Mouse (Mus musculus) heart, embryonic 14.5 days (tissue): Measurements from ENCODE around the gene Llgl2. TPM values are rescaled to one million over a fixed set of nuclear protein-coding genes. Genes with fewer than 3 reads are reported as not detected.

Source experiments
- ATAC-seq: fragments of 200-750 bp; cut with Nextera tagmentation; 2 replicates; pipeline ENCODE4 v1.8.0; 2017; ENCODE audit warnings: low read depth, moderate TSS enrichment; ENCODE audit not compliant: insufficient number of reproducible peaks, insufficient read depth, low FRiP score
- H3K27ac ChIP-seq, 2 experiments: fragments of 200-500 bp in 1 of 2; fragments of 300-500 bp in 1 of 2; sonication (generic) in 1 of 2; replicated peaks in 1 of 2; 2 replicates each; pipeline ENCODE4 v1.5.1; 2012 to 2014; ENCODE audit warnings: low read depth in 2 of 2, low read length in 2 of 2, control low read depth in 1 of 2, mild to moderate bottlenecking in 1 of 2, mixed read lengths in 1 of 2; ENCODE audit not compliant: control insufficient read depth in 1 of 2, insufficient read depth in 1 of 2
- H3K27me3 ChIP-seq: fragments of 300-500 bp; sonication (generic); 2 replicates; pipeline ENCODE4 v1.6.1; 2014; ENCODE audit warnings: mild to moderate bottlenecking, low read length, control low read depth; ENCODE audit not compliant: control insufficient read depth, insufficient read depth
- H3K36me3 ChIP-seq: fragments of 300-500 bp; sonication (generic); 2 replicates; pipeline ENCODE4 v1.6.1; 2014; ENCODE audit warnings: mild to moderate bottlenecking, control low read depth, low read length, mixed read lengths; ENCODE audit not compliant: control insufficient read depth, insufficient read depth
- H3K4me1 ChIP-seq, 2 experiments: fragments of 200-500 bp in 1 of 2; fragments of 300-500 bp in 1 of 2; sonication (generic) in 1 of 2; 2 replicates each; pipeline ENCODE4 v1.6.1; 2012 to 2014; ENCODE audit warnings: low read length in 2 of 2, control low read depth in 1 of 2, mixed read lengths in 1 of 2; ENCODE audit not compliant: control insufficient read depth in 2 of 2, insufficient read depth in 2 of 2
- H3K4me2 ChIP-seq: fragments of 300-500 bp; sonication (generic); 2 replicates; pipeline ENCODE4 v1.6.1; 2014; ENCODE audit warnings: mild to moderate bottlenecking, low read length
- H3K4me3 ChIP-seq, 2 experiments: fragments of 200-500 bp in 1 of 2; fragments of 300-500 bp in 1 of 2; sonication (generic) in 1 of 2; 2 replicates each; pipeline ENCODE4 v1.5.1; 2012 to 2014; ENCODE audit warnings: low read length in 2 of 2, mild to moderate bottlenecking in 2 of 2, control low read depth in 1 of 2, low read depth in 1 of 2, moderate library complexity in 1 of 2; ENCODE audit not compliant: control insufficient read depth in 1 of 2, insufficient read depth in 1 of 2
- H3K9ac ChIP-seq: fragments of 300-500 bp; sonication (generic); 2 replicates; pipeline ENCODE4 v1.6.1; 2014; ENCODE audit warnings: mild to moderate bottlenecking, low read length
- H3K9me3 ChIP-seq: fragments of 300-500 bp; sonication (generic); 2 replicates; pipeline ENCODE4 v1.6.1; 2016; ENCODE audit warnings: low read length, control low read depth; ENCODE audit not compliant: control insufficient read depth
- WGBS: fragments of 180-500 bp; shearing (Covaris S2); extraction: QIAGEN DNeasy Blood & Tissue Kit; methylation state at CpG from one replicate; pipeline ENCODE4 v1.1.7; 2014; 5-methylcytosine and 5-hydroxymethylcytosine counted together
- polyA plus RNA-seq: library from polyadenylated mRNA; unstranded; fragments of >200 nt; fragmentation: Nextera tagmentation; extraction: Ambion mirVana; gene quantifications from 2 replicates; pipeline ENCODE4 v1.2.1, GENCODE M21; 2014

Gene Llgl2
- polyA plus RNA-seq, 1 experiment from 2014 or later, result 15.5 TPM

DNA sequence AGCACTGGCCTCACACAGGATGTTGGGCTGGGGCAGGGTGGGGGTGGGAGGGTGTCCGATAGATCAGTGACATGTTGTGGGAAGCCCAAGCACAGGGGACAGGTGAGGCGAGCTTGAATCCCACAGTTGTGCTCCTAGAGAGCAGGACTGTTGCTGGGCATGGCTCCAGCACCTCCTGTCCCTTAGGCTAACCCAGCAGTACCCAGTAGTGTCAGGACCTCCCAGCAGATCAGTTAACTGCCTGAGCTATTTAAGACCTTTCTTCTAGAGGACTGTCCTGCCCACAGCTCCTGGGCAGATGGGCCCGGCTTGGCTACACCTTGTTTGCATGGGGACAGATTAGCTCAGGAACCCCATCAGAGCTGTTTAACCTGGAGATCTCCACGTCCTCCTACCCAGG lies 5.2 kb downstream of the Llgl2 start:
- no peak overlapping the region for H3K4me2 ChIP-seq

DNA sequence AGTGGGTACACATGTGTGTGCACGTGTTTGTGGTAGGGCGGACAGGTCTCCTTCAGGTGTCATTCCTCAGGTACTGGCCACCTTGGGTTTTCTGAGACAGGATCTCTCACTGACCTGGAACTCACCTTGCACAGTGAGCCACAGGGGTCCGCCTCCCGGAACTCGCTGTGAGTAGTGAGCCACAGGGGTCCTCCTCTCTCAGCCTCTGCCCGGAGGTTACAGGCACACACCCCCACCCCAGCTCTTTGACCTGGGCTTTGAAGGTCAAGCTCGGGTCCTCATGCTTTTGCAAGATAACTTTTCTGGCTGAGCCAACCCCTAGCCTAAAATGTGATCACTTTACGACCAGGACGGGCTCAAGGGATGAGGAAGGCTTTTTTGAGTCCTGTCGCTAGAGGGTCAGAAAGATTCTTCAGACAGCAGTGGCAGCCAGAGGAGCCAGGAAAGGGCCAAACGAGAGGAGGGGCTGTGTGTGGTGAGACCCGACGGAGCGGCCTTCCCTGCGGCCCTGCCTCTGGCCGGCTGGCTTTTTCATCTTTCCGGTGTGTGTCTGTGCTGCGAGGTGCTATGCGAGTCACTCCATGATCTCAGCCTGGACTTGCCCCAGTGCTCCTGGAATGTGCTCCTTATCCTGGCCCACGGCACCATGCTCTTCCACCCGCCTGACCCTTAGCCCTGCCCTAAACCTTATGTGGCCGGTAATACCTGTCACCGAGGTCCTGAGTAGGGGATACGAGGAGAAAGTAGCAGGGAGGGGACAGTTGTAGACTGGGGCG lies 6.9 kb downstream of the Llgl2 start:
- 23% methylated on average over 25 of the region's 25 CpGs for WGBS

More for the DNA sequence above, 5.2 kb downstream of the Llgl2 start:
- no peaks in the 10 kb centered on the region for H3K36me3 ChIP-seq
- H3K4me3 ChIP-seq, result no peak overlapping the region
- no peaks in the 10 kb centered on the region for H3K9me3 ChIP-seq
- peaks cover 57 to 64% of the 10 kb centered on the region in 2 experiments for H3K4me1 ChIP-seq
- WGBS, result 57% methylated on average over 4 of the region's 4 CpGs
- peak overlapping the region in 1 of 2 experiments; percentile 2; a peak in 1 of 4 replicates for H3K27ac ChIP-seq
- H3K9ac ChIP-seq, result no peak overlapping the region
- no peak for ATAC-seq
- no peaks in the 10 kb centered on the region for H3K27me3 ChIP-seq

GRCm38 (mm10) chr11:115831518-115831917 lies 7.7 kb downstream of the Llgl2 start:
- Histone ChIP-seq H3K27me3 (no peaks in the 10 kb centered on the region), H3K9me3 (no peaks in the 10 kb centered on the region), H3K4me2 (0 out of 2 replicates have a peak overlapping the region, but pooled peaks have one; percentile 28), H3K4me1 (peaks cover 56 to 61% of the 10 kb centered on the region in 2 experiments), H3K27ac (peak overlapping the region in 1 of 2 experiments; percentile 84; a peak in 1 of 4 replicates), H3K9ac (peak overlapping the region; percentile 42; the same call in 1 of the 2 replicates), H3K4me3 (no peak overlapping the region), H3K36me3 (no peaks in the 10 kb centered on the region)
- 35% methylated on average over 3 of the region's 3 CpGs for WGBS
- ATAC-seq, result no peak

More for the DNA sequence above, 6.9 kb downstream of the Llgl2 start:
- Histone ChIP-seq H3K4me2 (peak overlapping the region; percentile 28), H3K9me3 (no peaks in the 10 kb centered on the region), H3K27me3 (no peaks in the 10 kb centered on the region), H3K36me3 (no peaks in the 10 kb centered on the region), H3K4me1 (peaks cover 55 to 60% of the 10 kb centered on the region in 2 experiments), H3K9ac (peak overlapping the region; percentile 26; the same call in 1 of the 2 replicates), H3K4me3 (no peak overlapping the region), H3K27ac (peak overlapping the region in 1 of 2 experiments; percentile 66; a peak in 2 of 4 replicates)
- no peak for ATAC-seq

DNA sequence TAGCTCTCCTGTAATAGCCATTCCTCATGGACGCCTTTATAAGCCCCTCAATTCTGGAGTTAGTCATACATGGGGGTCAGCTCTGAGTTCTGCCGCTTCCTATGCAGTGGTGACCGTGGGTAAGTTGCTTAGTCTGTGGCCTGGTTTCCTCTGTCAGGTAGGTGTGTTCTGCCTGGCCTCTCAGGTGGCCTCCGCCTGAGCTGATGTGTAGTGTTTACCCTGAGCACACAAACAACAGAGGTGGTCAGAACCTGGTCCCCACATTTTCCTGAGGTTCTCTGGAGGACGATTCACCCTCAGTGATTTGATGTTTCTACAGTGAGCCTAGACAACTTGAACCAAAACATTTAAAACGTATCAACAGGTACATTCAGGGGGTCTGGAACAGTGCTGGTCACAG lies 8.2 kb downstream of the Llgl2 start:
- ATAC-seq, result no peak
- Histone ChIP-seq H3K4me1 (peaks cover 61 to 66% of the 10 kb centered on the region in 2 experiments), H3K4me3 (no peak overlapping the region), H3K27me3 (no peaks in the 10 kb centered on the region), H3K27ac (peak overlapping the region; percentile 52 to 84), H3K4me2 (peak overlapping the region; percentile 45), H3K36me3 (no peaks in the 10 kb centered on the region), H3K9me3 (no peaks in the 10 kb centered on the region), H3K9ac (peak overlapping the region; percentile 53; the same call in 1 of the 2 replicates)
- WGBS, result 52% methylated on average over 6 of the region's 6 CpGs

DNA sequence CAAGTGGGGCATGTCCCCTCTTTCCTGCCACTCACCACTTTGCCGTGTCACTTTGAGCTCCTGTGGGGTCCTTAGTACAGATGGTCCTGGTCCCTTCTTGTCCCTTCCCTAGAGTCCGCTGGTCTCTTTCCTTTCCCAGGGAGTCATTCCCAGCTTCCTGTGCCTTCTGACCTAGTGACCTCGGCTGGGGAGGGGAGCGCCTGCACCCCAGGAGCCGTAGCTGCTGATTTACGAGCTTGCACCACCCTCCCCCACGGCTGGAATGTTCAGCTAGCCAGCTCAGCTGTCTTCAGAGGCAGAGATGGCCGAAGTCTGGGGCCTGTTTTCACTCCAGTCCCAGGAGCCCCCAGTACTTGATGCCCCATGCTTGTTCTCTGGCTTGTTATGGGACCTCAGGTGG lies 8.7 kb downstream of the Llgl2 start:
- no peak overlapping the region for H3K4me3 ChIP-seq
- H3K27ac ChIP-seq, result peak overlapping the region; percentile 83 to 84
- no peaks in the 10 kb centered on the region for H3K27me3 ChIP-seq
- H3K4me2 ChIP-seq, result peak overlapping the region; percentile 45
- peak overlapping the region; percentile 53 for H3K9ac ChIP-seq
- 10% methylated on average over 8 of the region's 8 CpGs for WGBS
- no peaks in the 10 kb centered on the region for H3K36me3 ChIP-seq
- H3K4me1 ChIP-seq, result peaks cover 61 to 66% of the 10 kb centered on the region in 2 experiments
- ATAC-seq, result no peak
- H3K9me3 ChIP-seq, result no peaks in the 10 kb centered on the region

- no peaks in the 10 kb centered on the region for H3K9me3 ChIP-seq
- H3K4me2 ChIP-seq, result peak overlapping the region; percentile 45
- no peaks in the 10 kb centered on the region for H3K36me3 ChIP-seq
- H3K4me3 ChIP-seq, result no peak overlapping the region
- H3K27ac ChIP-seq, result peak overlapping the region; percentile 83 to 84
- 9% methylated on average over 8 of the region's 8 CpGs for WGBS
- H3K4me1 ChIP-seq, result peaks cover 64 to 71% of the 10 kb centered on the region in 2 experiments
- peak overlapping the region; percentile 53 for H3K9ac ChIP-seq
- no peak for ATAC-seq
- H3K27me3 ChIP-seq, result no peaks in the 10 kb centered on the region
Measured at GRCm38 (mm10) chr11:115833021-115833513, 9.2 kb downstream of the Llgl2 start.

DNA sequence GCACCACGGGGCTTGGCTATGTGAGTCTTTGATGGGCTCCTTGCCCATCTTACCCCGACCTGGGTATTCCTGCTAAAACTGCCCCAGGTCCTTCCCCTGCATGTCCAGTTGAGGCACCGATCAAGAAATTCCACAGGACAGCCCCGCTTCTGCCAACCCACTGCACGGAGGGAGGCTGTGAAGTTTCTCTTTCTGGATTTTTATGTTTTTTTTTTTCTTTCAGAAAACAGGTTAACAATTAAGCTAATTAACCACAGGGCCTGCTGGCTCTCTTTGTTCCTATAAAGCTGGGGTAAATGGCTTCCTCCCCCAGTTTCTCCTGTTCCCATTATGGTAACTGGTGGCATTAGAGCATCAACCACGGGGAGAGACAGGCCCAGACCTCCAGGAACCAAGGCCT lies 10.2 kb downstream of the Llgl2 start:
- H3K4me3 ChIP-seq, result no peak overlapping the region
- H3K27ac ChIP-seq, result peak overlapping the region; percentile 83 to 84
- ATAC-seq, result no peak
- no peaks in the 10 kb centered on the region for H3K9me3 ChIP-seq
- peaks cover 64 to 77% of the 10 kb centered on the region in 2 experiments for H3K4me1 ChIP-seq
- peak overlapping the region; percentile 16; the same call in 1 of the 2 replicates for H3K9ac ChIP-seq
- WGBS, result 72% methylated on average over 6 of the region's 6 CpGs
- no peaks in the 10 kb centered on the region for H3K27me3 ChIP-seq
- no peak overlapping the region for H3K4me2 ChIP-seq
- no peaks in the 10 kb centered on the region for H3K36me3 ChIP-seq
